Mouse (Mus musculus) heart, embryonic 11.5 days (tissue): ENCODE measurements around the gene Sh3pxd2a. TPM values are rescaled to one million over a fixed set of nuclear protein-coding genes. Genes with fewer than 3 reads are reported as not detected.
A peak's percentile ranks its signal among the peaks of the same experiment; 100 is the strongest.

ENCODE experiments used
- ATAC-seq: fragments of 200-750 bp; cut with Nextera tagmentation; replicated peaks from 2 replicates; pipeline ENCODE4 v1.8.0; 2017; ENCODE audit warnings: moderate library complexity; ENCODE audit not compliant: insufficient number of reproducible peaks, low FRiP score, low TSS enrichment
- H3K27ac ChIP-seq: fragments of 300-500 bp; sonication (generic); 2 replicates; pipeline ENCODE4 v1.5.1; 2014; ENCODE audit warnings: mild to moderate bottlenecking, low read depth, low read length
- H3K27me3 ChIP-seq: fragments of 300-500 bp; sonication (generic); 2 replicates; pipeline ENCODE4 v1.6.1; 2014; ENCODE audit warnings: mild to moderate bottlenecking, low read length, mixed read lengths; ENCODE audit not compliant: control insufficient read depth, insufficient read depth
- H3K36me3 ChIP-seq: fragments of 300-500 bp; sonication (generic); 2 replicates; pipeline ENCODE4 v1.6.1; 2014; ENCODE audit warnings: mild to moderate bottlenecking, low read length, moderate library complexity, mixed read lengths; ENCODE audit not compliant: control insufficient read depth, insufficient read depth
- H3K4me1 ChIP-seq: fragments of 300-500 bp; sonication (generic); 2 replicates; pipeline ENCODE4 v1.6.1; 2014; ENCODE audit warnings: low read length; ENCODE audit not compliant: control insufficient read depth, insufficient read depth
- H3K4me2 ChIP-seq: fragments of 300-500 bp; sonication (generic); 2 replicates; pipeline ENCODE4 v1.6.1; 2014; ENCODE audit warnings: mild to moderate bottlenecking, moderate library complexity
- H3K4me3 ChIP-seq: fragments of 300-500 bp; sonication (generic); 2 replicates; pipeline ENCODE4 v1.5.1; 2014; ENCODE audit warnings: low read depth, low read length
- H3K9ac ChIP-seq: fragments of 300-500 bp; sonication (generic); 2 replicates; pipeline ENCODE4 v1.6.1; 2014; ENCODE audit warnings: mild to moderate bottlenecking, low read depth, low read length, moderate library complexity
- H3K9me3 ChIP-seq: fragments of 300-500 bp; sonication (generic); replicated peaks from 2 replicates; pipeline ENCODE4 v1.6.1; 2016; ENCODE audit warnings: low read length; ENCODE audit not compliant: control insufficient read depth
- WGBS: fragments of 180-500 bp; shearing (Covaris S2); extraction: QIAGEN DNeasy Blood & Tissue Kit; methylation state at CpG from one replicate; pipeline ENCODE4 v1.1.7; 2014; ENCODE audit not compliant: insufficient replicate concordance; 5-methylcytosine and 5-hydroxymethylcytosine counted together
- polyA plus RNA-seq: library from polyadenylated mRNA; unstranded; fragments of >200 nt; fragmentation: Nextera tagmentation; extraction: Ambion mirVana; gene quantifications from 2 replicates; pipeline ENCODE4 v1.2.1, GENCODE M21; 2014

Sh3pxd2a gene
- polyA plus RNA-seq, 1 experiment from 2014 or later, result 10.1 TPM

GRCm38 (mm10) chr19:47441541-47442293 is 22.5 kb downstream of the Sh3pxd2a start:
- Histone ChIP-seq H3K4me1 (peaks cover 61% of the 10 kb centered on the region), H3K4me2 (no peak overlapping the region), H3K27ac (no peak overlapping the region), H3K9ac (no peak overlapping the region), H3K9me3 (no peaks in the 10 kb centered on the region), H3K4me3 (no peak overlapping the region), H3K36me3 (no peaks in the 10 kb centered on the region), H3K27me3 (no peaks in the 10 kb centered on the region)
- no peak for ATAC-seq
- WGBS, result 75% methylated on average over 17 of the region's 17 CpGs

- 80% methylated on average over 4 of the region's 4 CpGs for WGBS
- no peak overlapping the region for H3K4me2 ChIP-seq
- no peaks in the 10 kb centered on the region for H3K36me3 ChIP-seq
- ATAC-seq, result no peak
- peaks cover 53% of the 10 kb centered on the region for H3K4me1 ChIP-seq
- no peak overlapping the region for H3K27ac ChIP-seq
- H3K9me3 ChIP-seq, result no peaks in the 10 kb centered on the region
- no peak overlapping the region for H3K9ac ChIP-seq
- H3K4me3 ChIP-seq, result no peak overlapping the region
- no peaks in the 10 kb centered on the region for H3K27me3 ChIP-seq
These were observed 23.2 kb downstream of the Sh3pxd2a start for GRCm38 (mm10) chr19:47440967-47441366.

GRCm38 (mm10) chr19:47440435-47440803 is 23.8 kb downstream of the Sh3pxd2a start:
- Histone ChIP-seq H3K27me3 (no peaks in the 10 kb centered on the region), H3K9me3 (no peaks in the 10 kb centered on the region), H3K4me3 (no peak overlapping the region), H3K4me2 (no peak overlapping the region), H3K27ac (no peak overlapping the region), H3K9ac (no peak overlapping the region), H3K4me1 (peaks cover 48% of the 10 kb centered on the region), H3K36me3 (no peaks in the 10 kb centered on the region)
- 90% methylated on average over 7 of the region's 7 CpGs for WGBS
- ATAC-seq, result no peak

- no peaks in the 10 kb centered on the region for H3K27me3 ChIP-seq
- WGBS, result 79% methylated on average over 9 of the region's 9 CpGs
- H3K4me3 ChIP-seq, result no peak overlapping the region
- no peak for ATAC-seq
- 0 out of 2 replicates have a peak, but pooled peaks cover 2% of the 10 kb centered on the region for H3K9me3 ChIP-seq
- H3K4me1 ChIP-seq, result peaks cover 42% of the 10 kb centered on the region
- H3K4me2 ChIP-seq, result no peak overlapping the region
- no peak overlapping the region for H3K9ac ChIP-seq
- H3K36me3 ChIP-seq, result no peaks in the 10 kb centered on the region
- no peak overlapping the region for H3K27ac ChIP-seq
These were observed 24.3 kb downstream of the Sh3pxd2a start for GRCm38 (mm10) chr19:47439726-47440434.

GRCm38 (mm10) chr19:47438445-47438844 is 25.8 kb downstream of the Sh3pxd2a start:
- no peak overlapping the region for H3K27ac ChIP-seq
- 49% methylated on average over 5 of the region's 5 CpGs for WGBS
- H3K9ac ChIP-seq, result peak overlapping the region; percentile 40; the same call in 1 of the 2 replicates
- H3K4me2 ChIP-seq, result no peak overlapping the region
- no peaks in the 10 kb centered on the region for H3K36me3 ChIP-seq
- H3K9me3 ChIP-seq, result 0 out of 2 replicates have a peak, but pooled peaks cover 2% of the 10 kb centered on the region
- H3K27me3 ChIP-seq, result no peaks in the 10 kb centered on the region
- peaks cover 34% of the 10 kb centered on the region for H3K4me1 ChIP-seq
- H3K4me3 ChIP-seq, result no peak overlapping the region
- ATAC-seq, result 0 out of 2 replicates have a peak, but pooled peaks have one; percentile 19

GRCm38 (mm10) chr19:47437040-47437439 is 27.2 kb downstream of the Sh3pxd2a start:
- H3K36me3 ChIP-seq, result no peaks in the 10 kb centered on the region
- H3K4me2 ChIP-seq, result no peak overlapping the region
- no peak for ATAC-seq
- no peak overlapping the region for H3K27ac ChIP-seq
- no peak overlapping the region for H3K9ac ChIP-seq
- H3K27me3 ChIP-seq, result no peaks in the 10 kb centered on the region
- no peak overlapping the region for H3K4me3 ChIP-seq
- 0 out of 2 replicates have a peak, but pooled peaks cover 2% of the 10 kb centered on the region for H3K9me3 ChIP-seq
- WGBS, result 88% methylated on average over 4 of the region's 4 CpGs
- peaks cover 35% of the 10 kb centered on the region for H3K4me1 ChIP-seq

- peaks cover 38% of the 10 kb centered on the region for H3K4me1 ChIP-seq
- H3K27me3 ChIP-seq, result no peaks in the 10 kb centered on the region
- no peaks in the 10 kb centered on the region for H3K36me3 ChIP-seq
- H3K27ac ChIP-seq, result no peak overlapping the region
- no peak overlapping the region for H3K4me2 ChIP-seq
- no peak for ATAC-seq
- 0 out of 2 replicates have a peak, but pooled peaks cover 2% of the 10 kb centered on the region for H3K9me3 ChIP-seq
- WGBS, result 85% methylated on average over 8 of the region's 8 CpGs
- no peak overlapping the region for H3K4me3 ChIP-seq
- no peak overlapping the region for H3K9ac ChIP-seq
These were observed 28.0 kb downstream of the Sh3pxd2a start for GRCm38 (mm10) chr19:47436236-47436635.

GRCm38 (mm10) chr19:47434655-47435054 is 29.5 kb downstream of the Sh3pxd2a start:
- no peak for ATAC-seq
- peaks cover 39% of the 10 kb centered on the region for H3K4me1 ChIP-seq

More at GRCm38 (mm10) chr19:47434655-47435054, 29.5 kb downstream of the Sh3pxd2a start:
- H3K4me2 ChIP-seq, result no peak overlapping the region
- no peak overlapping the region for H3K27ac ChIP-seq
- 0 out of 2 replicates have a peak, but pooled peaks cover 2% of the 10 kb centered on the region for H3K9me3 ChIP-seq
- H3K27me3 ChIP-seq, result no peaks in the 10 kb centered on the region
- H3K4me3 ChIP-seq, result no peak overlapping the region
- WGBS, result 93% methylated on average over 14 of the region's 14 CpGs
- H3K9ac ChIP-seq, result no peak overlapping the region
- H3K36me3 ChIP-seq, result no peaks in the 10 kb centered on the region
